Mouse (Mus musculus) limb, embryonic 14.5 days (tissue): ENCODE measurements at regions not wholly inside any gene's neighbourhood (a gene's known extent, or its start where the extent isn't known, plus 50 kb on each side); places are given as distances from the start of the nearest gene placed in this dataset.
A peak's percentile ranks its signal among the peaks of the same experiment; 100 is the strongest.

Experiments used
- ATAC-seq: fragments of 200-750 bp; cut with Nextera tagmentation; 2 replicates; pipeline ENCODE4 v1.8.0; 2017; ENCODE audit warnings: low read depth, moderate number of reproducible peaks, moderate TSS enrichment; ENCODE audit not compliant: low FRiP score
- DNase-seq: peaks from one replicate; pipeline ENCODE4 v3.0.0-alpha.2; 2015; ENCODE audit warnings: low spot score
- H3K27ac ChIP-seq: fragments of 300-500 bp; sonication (generic); replicated peaks from 2 replicates; pipeline ENCODE4 v1.5.1; 2014; ENCODE audit warnings: low read depth, mild to moderate bottlenecking, low read length, moderate library complexity, mixed read lengths
- H3K27me3 ChIP-seq: fragments of 300-500 bp; sonication (generic); 2 replicates; pipeline ENCODE4 v1.6.1; 2014; ENCODE audit warnings: low read length, mixed read lengths; ENCODE audit not compliant: control insufficient read depth, insufficient read depth
- H3K36me3 ChIP-seq: fragments of 300-500 bp; sonication (generic); 2 replicates; pipeline ENCODE4 v1.6.1; 2014; ENCODE audit warnings: mild to moderate bottlenecking, low read length, moderate library complexity, mixed read lengths; ENCODE audit not compliant: control insufficient read depth, insufficient read depth
- H3K4me1 ChIP-seq: fragments of 300-500 bp; sonication (generic); 2 replicates; pipeline ENCODE4 v1.6.1; 2014; ENCODE audit warnings: antibody characterized with exemption, low read length, mixed read lengths; ENCODE audit not compliant: control insufficient read depth, insufficient read depth
- H3K4me2 ChIP-seq: fragments of 300-500 bp; sonication (generic); replicated peaks from 2 replicates; pipeline ENCODE4 v1.6.1; 2014; ENCODE audit warnings: low read depth, mild to moderate bottlenecking, low read length, moderate library complexity; ENCODE audit not compliant: severe bottlenecking
- H3K4me3 ChIP-seq: fragments of 300-500 bp; sonication (generic); replicated peaks from 2 replicates; pipeline ENCODE4 v1.5.1; 2014; ENCODE audit warnings: low read length
- H3K9ac ChIP-seq: fragments of 300-500 bp; sonication (generic); 2 replicates; pipeline ENCODE4 v1.6.1; 2014; ENCODE audit warnings: mild to moderate bottlenecking, low read depth, low read length, moderate library complexity; ENCODE audit not compliant: severe bottlenecking
- H3K9me3 ChIP-seq: fragments of 300-500 bp; sonication (generic); 2 replicates; pipeline ENCODE4 v1.6.1; 2016; ENCODE audit warnings: low read length; ENCODE audit not compliant: control insufficient read depth
- POLR2A ChIP-seq: fragments of 200-500 bp; IDR thresholded peaks from 2 replicates; pipeline ENCODE4 v1.8.0; 2012; ENCODE audit warnings: inconsistent platforms, mild to moderate bottlenecking, moderate library complexity, borderline replicate concordance; ENCODE audit not compliant: insufficient read depth, insufficient read length; ENCODE audit errors: extremely low read depth
- whole genome bisulfite sequencing: fragments of 180-500 bp; shearing (Covaris S2); extraction: QIAGEN DNeasy Blood & Tissue Kit; methylation state at CpG from one replicate; pipeline ENCODE4 v1.1.7; 2014; 5-methylcytosine and 5-hydroxymethylcytosine counted together

DNA sequence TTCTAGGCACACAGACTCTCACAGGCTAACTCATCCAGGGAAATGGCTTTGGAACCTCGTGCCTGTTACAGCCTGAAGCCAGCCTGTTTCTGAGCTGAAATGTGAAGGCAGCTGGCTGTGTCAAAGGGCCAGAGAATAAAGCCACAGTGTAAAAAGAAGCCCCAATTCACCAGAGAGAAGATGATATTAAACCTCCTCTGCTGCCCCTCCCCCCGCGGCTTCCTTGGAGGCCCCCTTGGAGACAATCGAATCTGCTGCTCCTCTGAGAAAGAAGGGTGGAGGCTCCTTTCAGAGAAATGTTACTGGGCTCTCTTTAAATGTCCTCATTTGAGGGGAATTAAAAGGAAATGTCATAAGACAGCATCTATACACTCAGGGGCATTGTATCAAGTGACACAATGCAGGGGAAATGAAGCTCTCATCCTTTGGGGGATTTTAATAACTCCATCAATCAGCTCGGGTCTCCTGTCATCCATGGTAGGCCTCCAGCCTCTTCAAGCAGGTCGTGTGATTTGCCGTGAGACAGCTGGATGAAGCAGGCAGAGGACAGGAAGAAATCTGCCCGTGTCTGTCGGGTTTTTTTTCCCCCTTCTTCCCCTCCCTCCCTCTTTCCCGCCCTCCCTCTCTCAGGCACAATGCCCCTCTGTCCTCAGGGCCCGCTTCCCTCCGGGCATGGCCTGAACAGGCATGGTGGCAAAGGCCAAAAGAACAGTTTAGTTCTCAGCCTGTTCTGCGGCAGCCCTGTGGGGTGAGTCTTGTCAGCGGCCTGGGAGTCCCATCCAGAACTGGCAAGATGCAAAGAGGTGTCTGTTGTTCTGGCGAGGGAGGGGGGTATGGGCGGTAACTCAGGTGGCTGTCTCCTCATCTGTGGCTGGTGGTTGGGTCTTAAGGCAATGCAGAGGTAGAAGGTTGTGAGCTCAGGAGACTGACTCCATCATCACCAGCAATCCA is 372.6 kb downstream of the Cog6 start:
- WGBS, result 29% methylated on average over 16 of the region's 16 CpGs
- Histone ChIP-seq H3K9ac (no peak overlapping the region), H3K27me3 (no peaks in the 10 kb centered on the region), H3K36me3 (no peaks in the 10 kb centered on the region), H3K4me2 (no peak overlapping the region), H3K9me3 (no peaks in the 10 kb centered on the region), H3K4me3 (no peak overlapping the region), H3K4me1 (peaks cover 31% of the 10 kb centered on the region), H3K27ac (no peak overlapping the region)
- no peak for TF ChIP-seq POLR2A
- ATAC-seq, result peak; percentile 21; the same call in 1 of the 2 replicates
- no peak for DNase-seq

DNA sequence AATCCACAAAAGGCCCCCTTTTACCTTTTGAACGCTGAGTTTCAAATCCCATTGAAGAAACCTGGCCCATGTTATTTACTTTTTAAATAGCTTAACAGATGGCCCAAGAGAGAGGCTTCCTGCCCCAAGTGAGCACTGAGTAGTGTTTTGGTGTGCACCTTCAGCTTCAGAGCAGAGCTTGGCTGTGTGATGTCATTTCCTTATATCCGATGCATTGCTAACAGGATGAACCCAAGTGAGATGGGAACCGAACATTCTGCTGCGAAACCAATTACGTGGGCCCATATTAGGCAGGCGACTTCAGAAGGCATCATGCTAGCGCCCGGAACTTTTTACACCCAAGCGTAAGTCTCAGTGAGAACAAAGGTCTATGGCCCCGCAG is 373.2 kb downstream of the Cog6 start:
- no peak overlapping the region for H3K4me3 ChIP-seq
- no peak for TF ChIP-seq POLR2A
- H3K4me1 ChIP-seq, result peaks cover 31% of the 10 kb centered on the region
- DNase-seq (no peak), ATAC-seq (no peak)
- H3K4me2 ChIP-seq, result no peak overlapping the region
- no peaks in the 10 kb centered on the region for H3K27me3 ChIP-seq
- H3K27ac ChIP-seq, result no peak overlapping the region
- 76% methylated on average over 10 of the region's 10 CpGs for WGBS
- H3K9ac ChIP-seq, result no peak overlapping the region
- H3K36me3 ChIP-seq, result no peaks in the 10 kb centered on the region
- H3K9me3 ChIP-seq, result no peaks in the 10 kb centered on the region

DNA sequence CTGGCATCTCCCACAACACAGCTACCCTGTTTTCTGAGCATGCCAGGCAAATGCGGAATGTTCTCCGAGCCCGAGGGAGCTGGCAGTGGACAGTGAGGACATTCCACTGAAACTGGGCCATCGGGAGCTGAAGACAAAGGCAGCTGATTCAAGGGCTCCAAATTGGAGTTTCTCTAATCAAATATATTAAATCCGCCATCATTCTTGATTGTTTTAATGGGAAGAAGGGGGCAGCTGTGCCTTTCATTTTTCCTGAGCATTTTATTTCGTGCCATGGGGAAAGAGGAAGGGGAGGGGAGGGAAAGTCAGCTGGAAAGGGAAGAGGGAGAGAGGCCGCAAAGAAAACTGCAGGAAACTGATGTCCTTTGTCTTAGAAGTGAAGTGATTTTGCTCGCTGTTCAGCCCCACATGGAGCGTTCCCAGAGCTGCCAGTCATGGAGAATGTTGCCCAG is 373.9 kb downstream of the Cog6 start:
- Histone ChIP-seq H3K36me3 (no peaks in the 10 kb centered on the region), H3K27ac (no peak overlapping the region), H3K4me2 (no peak overlapping the region), H3K9ac (no peak overlapping the region), H3K4me3 (no peak overlapping the region), H3K27me3 (no peaks in the 10 kb centered on the region), H3K4me1 (peaks cover 30% of the 10 kb centered on the region), H3K9me3 (no peaks in the 10 kb centered on the region)
- 72% methylated on average over 9 of the region's 9 CpGs for WGBS
- ATAC-seq (no peak), DNase-seq (no peak)
- no peak for TF ChIP-seq POLR2A

DNA sequence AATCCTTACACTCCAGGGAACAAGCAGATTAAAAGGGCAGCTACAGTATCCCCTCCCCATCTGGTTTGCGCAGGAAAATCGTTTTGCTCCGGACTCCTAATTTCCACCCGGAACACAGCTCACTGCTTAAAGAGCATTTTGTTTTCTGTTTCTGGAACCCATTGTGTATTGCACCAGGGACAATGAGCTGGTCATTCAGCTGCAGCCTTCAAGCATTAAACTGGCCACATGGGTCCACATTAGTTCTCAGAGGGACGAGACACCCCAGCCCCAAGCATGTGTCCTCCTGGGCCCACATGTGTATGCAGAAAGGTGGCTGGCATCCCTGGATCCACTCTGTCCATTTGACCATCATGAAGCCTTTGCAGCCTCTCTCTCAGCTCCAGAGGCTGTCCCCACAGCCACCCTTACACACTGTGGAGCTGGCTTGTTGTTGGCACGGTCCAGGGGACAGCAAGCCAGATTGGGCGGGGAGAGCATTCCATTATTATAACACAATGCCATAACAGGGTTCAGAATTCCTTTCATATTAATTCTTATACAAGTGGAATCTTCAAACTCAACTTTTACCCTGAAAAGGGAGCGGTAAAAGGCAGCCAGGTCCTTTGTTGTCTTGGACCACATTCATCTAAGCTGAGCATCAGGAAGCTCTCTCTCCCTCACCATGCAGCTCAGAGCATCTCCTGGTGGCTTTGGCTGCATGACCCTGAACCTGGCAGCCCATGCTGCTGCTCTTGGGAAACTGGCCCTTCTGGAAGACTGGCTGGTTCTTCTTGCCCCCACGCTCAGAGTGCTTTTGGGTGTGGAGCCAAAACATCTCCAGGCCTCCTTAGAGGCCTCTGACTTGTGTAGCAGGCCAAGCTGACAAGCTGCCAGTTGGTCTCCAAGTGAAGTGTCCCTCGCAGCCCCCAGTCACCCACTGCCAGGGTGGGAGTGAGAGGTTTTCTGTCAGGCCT is 373.4 kb downstream of the Foxo1 start:
- no peak overlapping the region for H3K4me3 ChIP-seq
- no peaks in the 10 kb centered on the region for H3K9me3 ChIP-seq
- no peaks in the 10 kb centered on the region for H3K27me3 ChIP-seq
- ATAC-seq (no peak), DNase-seq (no peak)
- H3K9ac ChIP-seq, result no peak overlapping the region
- TF ChIP-seq POLR2A, result no peak
- 74% methylated on average over 10 of the region's 10 CpGs for WGBS
- H3K36me3 ChIP-seq, result no peaks in the 10 kb centered on the region
- no peak overlapping the region for H3K4me2 ChIP-seq
- peaks cover 18% of the 10 kb centered on the region for H3K4me1 ChIP-seq
- H3K27ac ChIP-seq, result no peak overlapping the region

DNA sequence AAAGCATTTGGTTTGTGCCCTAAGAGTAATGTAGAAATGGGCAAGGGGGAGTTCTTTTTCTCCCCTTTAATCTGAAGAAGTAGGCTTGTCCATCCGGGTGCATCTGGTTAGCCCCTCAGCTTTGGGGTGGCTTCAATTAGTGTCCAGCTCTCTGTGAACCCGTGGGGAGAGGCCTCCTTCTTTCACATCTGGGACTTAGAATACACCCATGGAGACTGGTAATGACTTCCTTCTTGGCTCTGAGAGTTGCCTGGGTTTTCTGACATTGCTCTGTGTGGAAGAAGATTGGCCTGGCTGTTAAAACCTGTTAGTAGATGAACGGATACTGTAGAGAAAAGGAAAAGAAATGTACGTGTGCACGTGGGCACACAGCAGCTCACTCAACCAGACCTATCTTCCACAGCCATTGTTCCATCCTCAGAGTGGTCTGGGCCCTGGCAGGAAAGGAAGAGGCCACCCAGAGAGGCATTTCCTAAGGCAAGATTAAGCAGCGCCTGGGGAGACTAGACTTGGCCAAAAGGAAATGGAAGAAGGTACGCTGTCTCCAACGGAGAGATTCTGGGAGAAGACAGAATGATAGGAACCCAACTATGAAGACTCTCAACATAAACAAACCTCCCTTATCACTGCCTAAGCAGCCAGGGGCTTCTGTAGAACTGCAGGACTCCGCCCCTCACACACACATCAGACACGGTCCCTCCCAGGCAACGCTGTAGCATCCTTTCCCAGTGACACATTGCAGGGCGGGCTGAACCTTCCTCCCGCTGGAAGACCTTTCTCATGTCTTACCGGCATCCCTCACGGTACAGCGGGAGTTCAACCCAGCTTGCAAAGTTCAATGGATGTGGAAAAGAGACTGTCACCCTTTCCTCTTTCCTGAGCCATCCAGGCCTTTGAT is 372.4 kb downstream of the Foxo1 start:
- H3K4me3 ChIP-seq, result no peak overlapping the region
- no peaks in the 10 kb centered on the region for H3K9me3 ChIP-seq
- H3K27ac ChIP-seq, result no peak overlapping the region
- H3K9ac ChIP-seq, result no peak overlapping the region
- H3K36me3 ChIP-seq, result no peaks in the 10 kb centered on the region
- no peak overlapping the region for H3K4me2 ChIP-seq
- 62% methylated on average over 16 of the region's 16 CpGs for WGBS
- no peak for ATAC-seq
- H3K4me1 ChIP-seq, result peaks cover 18% of the 10 kb centered on the region
- DNase-seq, result no peak
- H3K27me3 ChIP-seq, result no peaks in the 10 kb centered on the region
- no peak for TF ChIP-seq POLR2A
